Mouse (Mus musculus): ENCODE data around the gene Hydin. TPM values are rescaled to one million over a fixed set of nuclear protein-coding genes. Genes with fewer than 3 reads are reported as not detected.
"Not testable (repeated sequence)": the region's sequence is repeated elsewhere in the genome, so short reads cannot be mapped to it uniquely, and the experiment has no call there.

The Hydin gene
- total RNA-seq (2021) = 0.07 and 0.26 TPM in 2 replicates
- long read RNA-seq, experiment 1, partial matches to known transcripts = 1 of 2 reads
- long read RNA-seq, experiment 1, other reads (novel, unspliced or antisense) = 1 of 2 reads
- long read RNA-seq, experiment 2, partial matches to known transcripts = 0 of 1 reads
- long read RNA-seq, experiment 2, other reads (novel, unspliced or antisense) = 1 of 1 reads

DNA sequence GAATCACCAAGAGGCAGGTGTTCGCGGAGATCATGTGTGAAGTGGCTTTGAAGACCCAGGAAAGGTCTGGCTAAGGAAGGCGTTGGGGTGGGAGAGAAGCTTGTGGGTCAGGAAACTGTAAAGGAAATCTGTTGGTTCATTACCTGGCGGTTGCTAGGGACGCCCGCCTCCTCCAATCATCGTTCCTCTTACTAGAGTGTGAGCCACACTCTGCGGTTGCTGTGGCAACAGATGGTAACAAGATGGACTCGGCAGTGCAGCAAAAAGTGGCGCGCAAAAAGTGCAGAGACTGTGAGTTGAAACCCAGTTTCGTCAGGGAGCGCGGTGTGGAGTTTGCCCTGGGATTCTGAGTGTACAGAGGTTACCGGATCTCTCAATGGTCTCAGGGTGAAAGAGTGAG is at the start of gene Hydin:
Gene Hydin (plus strand): TSS at position 237 of the 400 bp plus-strand sequence.
- DNase-seq = peak; percentile 86

DNA sequence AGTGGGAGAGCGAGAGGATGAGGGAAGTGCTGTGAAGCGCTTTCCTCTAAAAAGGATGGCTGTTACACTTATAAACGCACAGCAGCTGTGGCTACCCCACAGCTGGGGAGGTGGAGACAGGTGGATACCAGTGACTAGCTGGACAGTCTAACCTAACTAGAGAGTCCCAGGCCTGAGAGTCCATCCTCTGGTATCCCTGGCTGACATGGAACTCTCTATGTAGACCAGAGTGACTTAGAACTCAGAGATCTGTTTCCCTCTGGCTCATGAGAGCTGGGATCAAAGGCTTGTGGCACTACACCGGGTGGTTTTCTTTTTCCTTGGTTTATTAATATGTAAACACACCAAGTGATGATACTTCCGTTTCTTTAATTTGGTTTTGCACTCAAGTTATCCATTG is 49.6 kb upstream of the Hydin start:
- no peak for DNase-seq

DNA sequence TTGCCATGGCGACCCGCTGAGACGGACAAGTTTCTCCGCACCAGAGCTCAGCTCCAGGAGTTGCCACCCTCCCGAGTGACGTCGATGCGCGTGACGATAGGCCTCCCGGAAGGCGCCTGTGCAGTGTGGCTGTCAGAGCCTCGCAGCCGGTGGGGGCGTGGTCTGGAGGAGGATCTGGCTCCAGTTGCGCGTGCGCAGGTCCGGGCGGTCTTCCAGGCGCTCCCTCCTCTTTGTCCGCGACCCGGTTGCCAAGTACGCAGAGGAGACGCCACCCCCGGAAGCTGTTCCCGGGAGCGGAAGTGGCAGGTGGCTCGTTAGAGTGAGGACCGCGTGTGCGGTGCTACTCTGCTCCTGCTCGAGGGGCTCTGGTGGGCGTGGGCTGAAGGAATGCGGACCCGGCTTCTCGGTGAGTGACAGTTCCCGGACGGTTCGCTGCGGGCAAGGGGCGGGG is 49.1 kb upstream of the Hydin start:
- peak; percentile 100 for DNase-seq

DNA sequence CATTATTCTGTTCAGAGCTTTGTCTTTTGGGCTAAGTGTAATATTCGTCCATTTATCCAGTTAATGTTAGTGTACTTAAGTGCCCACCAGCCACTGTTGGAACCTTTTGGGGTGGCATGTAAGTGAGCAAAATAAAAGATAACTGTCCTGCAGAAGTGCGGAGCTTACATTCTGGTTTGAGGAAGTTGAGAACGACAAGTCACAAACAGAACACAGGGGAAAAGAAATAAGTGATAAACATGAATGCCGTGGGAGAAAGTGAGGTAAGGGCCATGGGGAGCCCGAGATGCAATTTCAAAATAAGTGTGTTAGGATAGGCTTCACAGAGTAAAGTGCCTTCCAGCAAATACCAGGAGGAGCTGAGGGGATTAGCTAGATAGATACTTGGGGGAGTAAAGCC is 48.3 kb upstream of the Hydin start:
- no peak for DNase-seq

DNA sequence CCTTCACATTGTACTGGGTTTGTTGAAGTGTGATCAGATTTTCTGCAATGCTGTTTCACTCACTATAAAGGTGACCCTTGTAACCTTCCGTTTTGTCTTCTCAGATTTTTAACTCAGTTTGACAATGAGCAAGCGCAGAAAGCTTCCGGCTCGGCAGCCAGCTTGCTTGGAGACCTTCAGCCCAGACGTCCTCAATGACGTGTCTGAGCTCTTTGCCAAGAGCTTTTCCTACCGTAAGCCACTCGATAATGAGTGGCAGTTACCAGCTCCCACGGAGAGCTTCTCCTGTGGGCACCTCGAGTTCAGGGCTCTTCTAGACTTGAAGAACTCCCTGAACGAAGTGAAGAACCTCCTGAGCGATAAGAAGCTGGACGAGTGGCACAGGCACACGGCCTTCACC is 45.8 kb upstream of the Hydin start:
- DNase-seq = peak; percentile 48

DNA sequence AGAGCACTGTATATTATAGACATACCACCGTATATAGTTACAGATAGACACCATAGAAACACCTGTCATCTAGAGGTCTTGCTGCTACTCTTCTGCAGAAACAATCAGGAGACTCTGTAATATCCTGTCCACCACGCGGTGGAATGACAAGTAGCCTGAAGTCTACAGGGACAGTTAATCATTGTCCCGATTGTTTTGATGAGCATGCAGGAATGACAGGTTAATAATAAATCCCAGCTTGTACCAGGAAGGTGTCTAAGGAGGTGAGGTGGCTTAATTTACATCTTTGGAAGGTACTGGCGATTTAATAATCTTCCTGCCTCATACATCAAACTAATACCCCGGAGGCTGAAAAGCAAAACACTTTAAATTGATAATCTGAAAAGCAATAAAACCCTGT is 36.0 kb upstream of the Hydin start:
- no peak for DNase-seq

DNA sequence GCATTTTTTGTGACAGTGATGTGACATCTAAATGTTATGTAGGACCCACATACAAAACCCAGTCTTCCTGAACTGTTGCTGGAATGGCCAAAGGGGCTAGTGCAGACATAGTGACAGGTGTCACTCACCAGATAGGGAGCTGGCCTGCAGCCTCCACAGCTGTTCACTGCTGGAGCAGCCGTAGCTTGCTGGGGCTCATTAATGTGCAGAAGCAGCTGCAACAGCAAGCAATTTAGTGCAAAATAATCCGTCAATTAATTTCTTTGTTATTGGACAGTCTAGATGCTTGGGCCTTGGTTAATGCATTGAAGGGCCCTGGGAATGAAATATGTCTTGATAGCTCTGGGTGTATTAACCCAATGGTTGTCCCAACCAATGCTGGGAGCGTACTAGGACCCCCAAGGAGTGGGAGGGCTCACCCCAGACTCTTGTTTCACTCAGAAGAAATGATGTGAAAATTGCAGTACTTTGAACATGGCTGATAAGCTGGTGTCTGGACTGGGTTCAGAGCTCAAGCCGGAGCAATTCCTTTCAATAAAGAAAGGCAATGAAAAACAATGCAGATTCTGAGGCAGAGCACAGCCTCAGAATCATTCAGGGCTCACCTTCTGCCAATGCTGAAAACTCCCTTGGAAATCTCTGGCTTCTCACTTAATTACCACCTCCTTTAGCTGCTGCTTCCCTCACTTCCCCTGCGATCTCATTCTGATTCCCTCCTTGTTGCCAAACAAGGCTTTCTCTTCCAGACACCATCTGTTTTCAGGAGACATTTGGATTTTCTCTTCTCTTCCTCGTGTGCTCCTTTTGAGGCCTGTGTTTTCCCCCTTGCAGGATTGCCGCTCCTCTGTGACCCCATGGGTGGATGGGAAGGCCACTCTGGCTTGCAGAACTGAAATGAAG is 24.2 kb upstream of the Hydin start:
- DNase-seq = no peak

DNA sequence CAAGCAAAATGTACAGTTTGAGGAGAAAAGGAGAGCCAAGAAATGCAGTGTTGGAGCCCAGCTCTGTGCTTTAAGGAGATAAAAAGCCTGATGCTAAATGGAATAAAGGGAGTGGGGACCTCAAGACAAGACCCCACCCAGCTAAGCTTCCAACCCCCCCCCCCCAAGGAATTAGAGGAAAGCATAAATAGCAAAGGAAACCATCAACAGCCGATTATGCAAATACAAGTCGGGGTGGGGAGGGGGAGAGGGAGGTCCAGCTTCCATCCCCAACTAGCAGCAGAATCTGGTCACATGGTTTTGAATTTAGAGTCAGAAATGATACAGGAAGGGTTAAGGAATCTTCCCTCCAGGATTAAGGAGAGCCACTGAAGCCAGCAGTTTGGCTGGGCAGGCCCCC is 22.2 kb upstream of the Hydin start:
- DNase-seq = no peak

DNA sequence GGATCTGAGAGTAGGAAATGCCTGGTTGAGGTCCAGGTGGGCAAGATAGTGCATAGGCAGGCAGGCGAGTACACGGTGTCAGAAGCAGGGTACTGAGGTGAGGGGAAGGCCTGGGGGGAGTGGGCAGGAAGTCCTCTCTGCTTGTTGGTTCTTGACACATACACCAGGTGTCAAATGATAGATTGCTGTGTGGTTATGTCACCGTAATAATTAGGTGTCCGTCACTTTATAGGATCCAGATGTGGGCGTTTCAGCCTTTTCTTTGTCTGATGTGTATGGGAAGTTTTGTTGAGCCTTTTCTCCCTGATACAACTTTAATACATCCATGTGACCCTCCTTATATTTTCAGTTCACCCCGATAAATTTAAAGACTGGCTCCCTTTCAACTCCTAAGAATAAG is 19.5 kb upstream of the Hydin start:
- no peak for DNase-seq

DNA sequence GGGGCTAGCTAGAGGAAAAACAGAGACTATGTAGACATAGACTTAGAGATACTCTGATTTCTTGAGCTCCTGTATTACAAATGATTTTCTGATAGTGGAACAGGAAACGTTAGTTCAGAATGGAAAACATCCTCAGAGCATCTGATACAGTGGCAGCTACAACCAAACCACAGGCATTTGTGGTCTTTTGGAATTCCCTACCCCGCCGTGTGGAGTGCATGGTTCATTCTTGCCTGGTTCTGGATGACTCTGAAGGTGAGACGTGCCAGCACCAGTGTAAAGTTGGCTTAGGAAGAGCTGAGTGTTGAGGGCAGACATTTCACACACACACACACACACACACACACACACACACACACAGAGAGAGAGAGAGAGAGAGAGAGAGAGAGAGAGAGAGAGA is 12.8 kb upstream of the Hydin start:
- no peak for DNase-seq

DNA sequence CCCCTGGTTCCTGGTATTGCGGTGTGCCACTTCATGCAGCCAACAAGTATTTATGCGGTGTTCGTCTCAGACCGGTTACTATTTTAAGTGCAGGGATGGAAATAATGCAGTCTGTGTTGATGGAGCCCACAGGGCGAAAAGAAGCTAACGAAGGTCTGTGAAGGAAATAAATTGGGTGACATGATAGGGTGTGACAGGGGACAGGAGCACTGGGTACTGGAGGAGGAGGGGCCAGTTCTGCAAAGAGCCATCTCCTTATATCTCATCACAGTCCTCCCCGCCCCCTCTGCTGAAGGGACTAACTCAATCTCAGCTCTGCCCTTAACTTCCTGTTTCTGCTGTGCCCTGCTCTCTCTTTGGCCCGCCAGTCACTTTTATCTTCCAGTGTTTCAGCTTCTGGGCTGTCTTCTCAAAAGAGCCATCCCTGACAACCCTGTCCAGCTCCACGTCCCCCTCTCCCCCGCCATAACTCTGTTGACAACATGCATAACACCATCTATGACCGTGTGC is 926 bp upstream of the Hydin start:
- DNase-seq = no peak

DNA sequence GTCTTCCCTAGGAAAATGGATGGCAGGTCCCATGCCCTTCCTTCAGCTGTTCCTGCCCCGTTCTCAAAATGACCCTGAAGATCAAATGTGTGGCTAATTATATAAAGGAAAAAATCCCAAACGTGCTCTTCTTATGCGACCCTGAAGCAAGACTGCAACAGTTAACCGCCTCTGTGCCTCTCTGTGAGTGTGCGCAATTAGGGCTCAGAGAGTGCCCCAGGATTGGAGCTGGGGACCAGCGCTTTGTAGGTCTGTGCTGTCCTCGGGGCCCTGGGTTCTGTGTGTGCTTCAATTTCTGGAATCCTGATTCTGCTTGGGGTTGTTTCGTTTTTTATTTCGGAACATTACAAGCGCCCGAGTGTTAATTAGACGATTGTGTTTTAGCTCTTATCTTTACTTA is 491 bp downstream of the Hydin start:
- DNase-seq = no peak

DNA sequence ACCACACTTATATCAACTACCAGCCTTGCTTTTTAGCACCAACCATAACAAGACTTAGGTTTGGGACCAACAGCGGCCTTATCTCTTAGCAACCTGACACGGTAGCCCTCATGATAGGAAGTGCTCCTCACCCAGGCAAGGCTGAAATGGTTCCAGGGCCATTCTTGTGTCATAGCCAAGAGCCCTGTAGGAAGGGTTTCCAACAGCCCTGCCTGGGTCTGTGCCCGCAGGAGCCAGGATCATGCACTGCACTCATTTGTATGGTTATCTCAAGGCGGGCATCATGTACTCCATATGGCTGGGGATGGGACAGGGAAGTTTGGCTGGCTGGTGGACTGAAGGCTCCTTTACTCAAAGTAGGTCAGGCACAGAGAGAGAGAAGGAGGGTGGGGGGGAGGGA is 3.9 kb downstream of the Hydin start:
- DNase-seq = no peak

DNA sequence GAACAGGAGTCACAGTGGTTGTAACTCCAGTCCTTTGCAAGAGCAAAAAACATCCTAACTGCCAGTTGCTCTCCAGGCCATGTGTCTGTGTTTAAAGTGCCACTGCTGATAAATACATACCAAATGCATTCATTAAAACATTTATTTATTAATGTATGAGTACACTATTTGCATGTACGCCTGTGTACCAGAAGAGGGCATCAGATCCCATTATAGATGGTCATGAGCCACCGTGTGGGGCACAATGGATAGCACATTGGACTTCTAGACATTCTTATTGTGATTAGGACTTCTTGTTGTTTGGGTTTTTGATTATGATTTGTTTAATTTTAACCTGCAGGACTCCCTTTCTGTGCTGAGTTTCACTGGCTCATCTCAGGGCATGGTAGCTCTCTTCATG is 6.6 kb downstream of the Hydin start:
- no peak for DNase-seq

DNA sequence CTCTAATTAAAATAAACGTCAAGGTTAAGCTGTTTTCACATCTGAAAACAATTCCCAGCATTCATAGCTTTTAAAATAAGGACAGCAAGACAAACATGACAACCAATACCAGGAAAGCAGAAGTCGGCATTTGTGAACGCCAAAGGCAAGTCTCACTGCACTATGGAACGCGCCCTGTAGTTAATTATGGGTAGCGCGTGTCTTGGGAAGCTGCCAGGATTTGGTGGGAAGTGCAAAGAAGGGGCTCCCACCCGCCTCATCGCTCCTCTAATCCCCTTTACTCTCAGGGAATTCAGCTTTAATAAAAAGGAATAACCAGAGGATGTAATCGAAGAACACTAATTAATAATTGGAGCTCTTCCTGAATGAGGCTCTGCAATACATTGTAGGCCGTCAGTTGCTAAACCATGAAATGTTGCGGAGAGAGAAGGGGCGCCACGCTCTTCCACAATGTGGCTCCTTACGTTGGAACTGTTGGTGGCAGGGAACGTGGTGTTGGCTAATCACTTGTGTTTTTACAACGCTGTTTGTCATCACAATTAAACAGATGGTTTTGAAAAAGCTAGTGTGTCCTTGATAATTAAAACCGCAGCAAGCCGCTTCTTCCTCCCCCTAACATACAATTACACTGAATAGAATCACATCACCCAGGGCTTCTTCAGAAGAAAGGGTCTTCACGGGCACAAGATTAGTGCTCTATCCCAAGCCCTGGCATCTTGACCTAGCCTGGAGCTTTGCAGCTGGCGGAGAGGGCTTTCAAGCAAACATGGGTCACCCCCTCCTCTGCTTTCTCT is 8.9 kb downstream of the Hydin start:
- no peak for DNase-seq

DNA sequence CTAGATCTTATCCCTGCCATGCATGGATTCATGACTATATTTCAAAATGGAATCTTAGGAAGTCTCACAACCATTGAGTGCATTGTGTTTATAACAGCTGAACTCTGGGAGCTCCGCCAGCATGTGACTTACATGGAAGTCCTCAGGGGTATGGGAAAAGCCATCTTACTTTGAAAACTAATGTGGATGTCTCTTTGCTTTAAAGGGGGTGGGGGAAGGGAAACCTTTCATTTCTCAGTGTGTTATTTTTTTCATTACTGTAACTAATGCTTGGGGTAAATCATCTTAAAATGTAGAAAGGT is 9.4 kb downstream of the Hydin start:
- DNase-seq = no peak

DNA sequence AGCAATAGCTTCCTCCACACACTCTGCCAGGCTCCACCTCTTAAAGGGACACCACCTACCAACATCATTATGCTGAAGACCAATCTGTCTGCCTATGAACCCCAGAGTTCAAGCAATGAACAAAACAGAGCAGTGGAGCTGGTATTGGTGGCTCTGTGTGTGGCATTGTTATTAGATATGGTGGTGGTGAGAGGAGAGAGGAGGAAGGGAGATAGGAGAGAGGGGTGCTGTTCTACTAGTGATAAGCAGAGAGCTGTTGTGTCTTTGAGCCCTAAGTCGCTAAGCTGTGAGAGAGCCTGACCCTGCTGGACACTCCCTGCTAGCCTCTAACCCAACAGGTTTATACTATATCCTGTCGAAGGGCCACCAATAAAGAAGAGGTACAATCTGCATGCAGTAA is 45.9 kb downstream of the Hydin start:
- no peak for DNase-seq

DNA sequence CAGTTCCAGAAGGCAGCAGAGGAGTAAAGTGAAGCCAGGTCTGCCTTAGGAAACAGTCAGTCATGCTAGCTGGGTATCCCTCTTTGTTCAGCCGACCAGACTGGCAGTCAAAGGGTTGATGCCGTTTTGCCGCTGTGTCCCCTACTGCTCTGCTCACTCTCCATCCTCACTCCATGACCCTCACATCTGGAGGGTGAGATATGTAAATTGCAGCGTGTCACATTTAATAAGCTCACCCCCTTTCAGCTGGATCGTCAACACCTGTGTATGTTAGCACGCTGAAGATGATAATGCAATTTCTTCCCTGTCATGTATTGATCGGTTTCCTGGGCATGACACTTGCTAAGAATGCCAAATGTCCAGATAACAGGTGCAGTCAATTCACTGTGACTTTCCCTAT is 49.0 kb downstream of the Hydin start:
- no peak for DNase-seq

DNA sequence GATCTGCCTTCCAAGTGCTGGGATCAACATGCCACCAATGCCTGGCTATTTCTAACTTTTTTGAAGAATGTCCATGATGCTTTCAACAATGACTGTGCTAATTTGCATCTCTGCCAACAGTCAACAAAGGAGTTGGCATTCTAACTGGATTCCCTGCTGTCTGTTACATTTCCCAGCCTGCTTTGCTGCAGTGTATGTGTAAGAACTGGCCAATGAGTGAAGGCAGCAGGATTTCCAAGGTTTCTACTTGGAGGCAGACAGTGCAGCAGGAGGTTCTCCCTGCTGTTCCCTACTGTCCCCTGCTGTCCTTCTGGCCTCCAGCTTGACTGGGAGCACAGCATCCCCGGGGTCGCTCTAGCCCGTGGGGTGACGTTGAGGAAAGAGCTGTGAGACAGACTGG is 52.8 kb downstream of the Hydin start:
- DNase-seq = no peak

DNA sequence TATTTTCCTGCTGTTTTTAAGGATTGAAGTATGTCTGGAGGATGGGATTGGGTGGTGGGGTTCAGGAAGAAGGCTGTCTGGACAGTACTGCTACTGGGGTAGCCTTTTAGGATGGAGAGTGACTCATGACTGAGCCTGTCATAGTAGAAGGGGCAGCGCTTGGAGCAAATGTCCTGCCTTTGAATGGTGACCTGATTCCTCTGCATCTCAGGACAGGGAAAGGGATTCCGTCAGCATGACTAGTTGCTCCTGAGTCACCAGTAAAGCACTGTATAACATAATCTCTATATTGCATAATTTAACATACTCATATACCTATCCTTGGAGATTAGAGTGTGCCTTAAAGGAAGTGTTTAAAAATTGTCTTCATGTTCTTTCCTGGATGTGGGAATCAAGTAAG is 54.7 kb downstream of the Hydin start:
- DNase-seq = no peak

DNA sequence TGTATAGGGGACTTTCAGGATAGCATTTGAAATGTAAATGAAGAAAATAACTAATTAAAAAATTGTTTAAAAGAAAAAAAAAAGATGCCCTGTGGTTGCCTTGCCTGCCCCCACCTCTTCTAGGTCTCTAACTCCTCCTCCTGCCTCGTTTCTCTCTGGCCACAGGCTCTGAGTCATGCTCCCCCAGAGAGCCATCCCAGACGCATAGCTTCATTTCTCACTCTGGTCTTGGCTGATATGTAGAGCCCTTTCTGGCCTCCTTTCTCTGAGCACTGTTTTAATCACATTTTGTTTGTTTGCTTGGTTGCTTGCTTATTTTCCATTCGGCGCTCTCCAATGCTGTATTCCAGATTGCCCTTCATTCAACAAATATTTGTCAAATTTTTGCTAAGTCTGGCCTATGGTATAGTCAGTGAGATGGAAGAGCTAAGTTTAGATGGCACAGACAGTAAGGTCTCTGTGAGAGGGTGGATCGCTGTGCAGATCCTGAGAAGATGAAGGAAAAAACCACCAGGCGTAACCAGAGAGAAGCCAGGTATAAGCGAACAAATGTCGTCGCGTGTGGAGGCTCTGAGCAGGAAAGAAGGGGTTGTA is 57.3 kb downstream of the Hydin start:
- DNase-seq = peak; percentile 9

DNA sequence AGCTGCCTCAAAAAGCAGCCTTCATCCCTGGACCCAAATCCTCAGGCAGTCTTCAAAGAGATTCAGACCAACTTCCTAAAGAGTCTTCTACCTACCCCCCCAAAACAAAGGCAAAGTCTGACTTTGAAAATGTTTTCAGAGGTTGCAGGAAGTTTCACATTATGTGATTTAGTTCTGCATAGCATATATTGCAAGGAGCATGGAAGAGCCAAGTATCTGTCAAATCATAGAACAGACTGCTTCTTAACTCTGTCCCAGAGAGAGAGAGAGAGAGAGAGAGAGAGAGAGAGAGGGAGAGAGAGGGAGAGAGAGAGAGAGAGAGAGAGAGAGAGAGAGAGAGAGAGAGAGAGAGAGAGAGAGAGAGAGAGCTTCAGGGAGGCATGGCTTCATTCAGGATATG is 60.3 kb downstream of the Hydin start:
- not testable (repeated sequence) for DNase-seq

DNA sequence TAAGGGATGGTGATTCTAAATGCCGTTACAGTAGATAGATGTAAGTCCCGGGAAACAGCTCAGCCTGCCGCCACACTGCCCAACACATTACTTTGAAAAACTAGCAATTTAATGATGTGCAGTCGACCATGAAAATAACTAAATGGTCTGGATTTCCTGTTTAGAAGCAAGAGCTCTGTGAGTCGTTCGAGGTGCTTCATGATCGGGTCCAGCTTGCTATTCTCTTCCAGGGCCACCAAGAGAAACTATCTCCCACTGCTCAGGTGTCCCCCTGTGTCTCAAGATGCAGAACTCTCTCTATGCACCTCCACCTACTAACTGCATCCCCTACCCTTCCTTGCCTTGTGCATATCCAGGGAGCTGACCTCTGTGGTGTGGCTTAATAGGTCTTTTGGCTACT is 66.6 kb downstream of the Hydin start:
- DNase-seq = no peak

Data from adrenal gland, postnatal 14 days (tissue).